ENCODE assay signal across 8 mouse cellular contexts in the genomic region with DNA sequence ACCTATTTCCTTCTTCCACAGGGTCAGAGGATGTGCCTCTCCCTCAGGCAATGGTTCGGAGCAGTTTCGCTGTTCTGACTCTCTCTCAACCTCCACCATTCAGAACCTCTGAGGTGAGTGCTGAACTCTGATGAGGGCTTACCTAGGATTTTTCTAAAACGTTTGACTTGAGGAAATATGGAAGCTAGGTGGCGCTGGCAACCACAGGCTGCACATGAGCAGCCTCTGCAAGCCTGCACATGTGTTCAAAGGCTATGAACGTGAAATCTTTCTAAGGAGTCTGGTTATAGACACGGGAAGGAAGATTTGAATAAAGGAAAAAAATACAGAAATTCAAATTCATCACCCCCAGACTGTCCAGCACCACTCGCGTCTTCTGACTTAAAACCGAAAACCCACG.
DNase-seq lines count a peak whose midpoint lies in the region; ATAC-seq and TF ChIP-seq lines count a peak whose summit lies in the region.

No protein-coding gene starts in this region.

- no peaks in the 10 kb centered on the region for H3K36me3 ChIP-seq in intestine, postnatal 0 days (ENCODE audit: control insufficient read depth, insufficient read depth)
- no peaks in the 10 kb centered on the region for H3K36me3 ChIP-seq in intestine, embryonic 16.5 days (ENCODE audit: control insufficient read depth, insufficient read depth, low read length)
- H3K36me3 ChIP-seq in embryonic facial prominence, embryonic 14.5 days (ENCODE audit: control insufficient read depth, insufficient read depth, low read length) = no peaks in the 10 kb centered on the region
- no peaks in the 10 kb centered on the region for H3K36me3 ChIP-seq in hindbrain, postnatal 0 days (ENCODE audit: insufficient read depth, low read length)
- no peaks in the 10 kb centered on the region for H3K36me3 ChIP-seq in neural tube, embryonic 11.5 days (ENCODE audit: control insufficient read depth, insufficient read depth, low read length)

- peak; percentile 56 for DNase-seq in adipocyte (ENCODE audit: low spot score)
- DNase-seq in embryonic facial prominence, embryonic 14.5 days (ENCODE audit: low spot score) = peak; percentile 87
- peak; percentile 86 for DNase-seq in hindbrain, postnatal 0 days (ENCODE audit: low spot score)
- peak; percentile 12 to 21 for DNase-seq in left cerebral cortex, adult 8-10 months (ENCODE audit: low spot score in 2 of 2)
- peak; percentile 57 for DNase-seq in neural tube, embryonic 11.5 days (ENCODE audit: low spot score)
- DNase-seq in c-Kit-positive CD71-positive TER-119-positive erythroid progenitor cells, embryonic 14.5 days (ENCODE audit: low spot score) = no peak

- no peaks in the 10 kb centered on the region for H3K27me3 ChIP-seq in intestine, postnatal 0 days (replicated peaks; ENCODE audit: control insufficient read depth, insufficient read depth, low read length)
- H3K27me3 ChIP-seq in intestine, embryonic 16.5 days (replicated peaks; ENCODE audit: control insufficient read depth, insufficient read depth, low read length) = no peaks in the 10 kb centered on the region
- no peaks in the 10 kb centered on the region for H3K27me3 ChIP-seq in embryonic facial prominence, embryonic 14.5 days (replicated peaks; ENCODE audit: control insufficient read depth, insufficient read depth, low read length)
- H3K27me3 ChIP-seq in hindbrain, postnatal 0 days (ENCODE audit: insufficient read depth, low read length) = no peaks in the 10 kb centered on the region
- no peaks in the 10 kb centered on the region for H3K27me3 ChIP-seq in neural tube, embryonic 11.5 days (ENCODE audit: control insufficient read depth, insufficient read depth, low read length)

- WGBS in intestine, postnatal 0 days = 53% methylated on average over 10 of the region's 10 CpGs
- WGBS in intestine, embryonic 16.5 days = 56% methylated on average over 10 of the region's 10 CpGs
- WGBS in embryonic facial prominence, embryonic 14.5 days = 37% methylated on average over 10 of the region's 10 CpGs
- WGBS in hindbrain, postnatal 0 days = 56% methylated on average over 10 of the region's 10 CpGs
- WGBS in neural tube, embryonic 11.5 days = 65% methylated on average over 10 of the region's 10 CpGs

- no peak overlapping the region for H3K27ac ChIP-seq in intestine, postnatal 0 days (ENCODE audit: low read depth, low read length)
- H3K27ac ChIP-seq in intestine, embryonic 16.5 days (ENCODE audit: low read length) = no peak overlapping the region
- no peak overlapping the region for H3K27ac ChIP-seq in embryonic facial prominence, embryonic 14.5 days (replicated peaks; ENCODE audit: low read depth, low read length)
- no peak overlapping the region for H3K27ac ChIP-seq in hindbrain, postnatal 0 days
- H3K27ac ChIP-seq in neural tube, embryonic 11.5 days (ENCODE audit: low read depth, low read length) = no peak overlapping the region

- no peak overlapping the region for H3K4me2 ChIP-seq in intestine, postnatal 0 days (replicated peaks; ENCODE audit: low read depth)
- H3K4me2 ChIP-seq in intestine, embryonic 16.5 days (ENCODE audit: low read depth, low read length) = no peak overlapping the region
- no peak overlapping the region for H3K4me2 ChIP-seq in embryonic facial prominence, embryonic 14.5 days (ENCODE audit: low read depth, low read length)
- H3K4me2 ChIP-seq in hindbrain, postnatal 0 days (ENCODE audit: low read depth, low read length) = no peak overlapping the region
- no peak overlapping the region for H3K4me2 ChIP-seq in neural tube, embryonic 11.5 days (ENCODE audit: low read depth)

- no peak for ATAC-seq in intestine, postnatal 0 days
- ATAC-seq in intestine, embryonic 16.5 days = no peak
- peak; percentile 57; the same call in 1 of the 2 replicates for ATAC-seq in embryonic facial prominence, embryonic 14.5 days (ENCODE audit: low read depth)
- 0 out of 2 replicates have a peak, but pooled peaks have one; percentile 35 for ATAC-seq in hindbrain, postnatal 0 days
- no peak for ATAC-seq in neural tube, embryonic 11.5 days (ENCODE audit: insufficient read depth, low FRiP score, low TSS enrichment)

- no peaks in the 10 kb centered on the region for H3K9me3 ChIP-seq in intestine, postnatal 0 days (ENCODE audit: control insufficient read depth)
- no peaks in the 10 kb centered on the region for H3K9me3 ChIP-seq in intestine, embryonic 16.5 days (ENCODE audit: control insufficient read depth, low read length)
- H3K9me3 ChIP-seq in embryonic facial prominence, embryonic 14.5 days (ENCODE audit: control insufficient read depth, low read length) = no peaks in the 10 kb centered on the region
- no peaks in the 10 kb centered on the region for H3K9me3 ChIP-seq in hindbrain, postnatal 0 days (ENCODE audit: low read length)
- no peaks in the 10 kb centered on the region for H3K9me3 ChIP-seq in neural tube, embryonic 11.5 days (ENCODE audit: control insufficient read depth, low read length)

- no peaks in the 10 kb centered on the region for H3K4me1 ChIP-seq in intestine, postnatal 0 days (replicated peaks; ENCODE audit: control insufficient read depth, insufficient read depth, low read length)
- no peaks in the 10 kb centered on the region for H3K4me1 ChIP-seq in intestine, embryonic 16.5 days (ENCODE audit: control insufficient read depth, insufficient read depth, low read length)
- H3K4me1 ChIP-seq in embryonic facial prominence, embryonic 14.5 days (ENCODE audit: control insufficient read depth, insufficient read depth, low read length) = no peaks in the 10 kb centered on the region
- H3K4me1 ChIP-seq in hindbrain, postnatal 0 days (ENCODE audit: insufficient read depth, low read length) = no peaks in the 10 kb centered on the region
- no peaks in the 10 kb centered on the region for H3K4me1 ChIP-seq in neural tube, embryonic 11.5 days (ENCODE audit: control insufficient read depth, insufficient read depth, low read length)

- H3K4me3 ChIP-seq in intestine, postnatal 0 days (ENCODE audit: low read depth, low read length) = no peak overlapping the region
- H3K4me3 ChIP-seq in intestine, embryonic 16.5 days (ENCODE audit: low read length) = no peak overlapping the region
- H3K4me3 ChIP-seq in embryonic facial prominence, embryonic 14.5 days (ENCODE audit: low read depth, low read length) = no peak overlapping the region
- no peak overlapping the region for H3K4me3 ChIP-seq in hindbrain, postnatal 0 days (ENCODE audit: low read length)
- H3K4me3 ChIP-seq in neural tube, embryonic 11.5 days (ENCODE audit: low read depth, low read length) = no peak overlapping the region

- no peak overlapping the region for H3K9ac ChIP-seq in intestine, postnatal 0 days (ENCODE audit: low read depth, low read length)
- H3K9ac ChIP-seq in intestine, embryonic 16.5 days (ENCODE audit: low read depth, low read length) = no peak overlapping the region
- no peak overlapping the region for H3K9ac ChIP-seq in embryonic facial prominence, embryonic 14.5 days (ENCODE audit: low read depth, low read length)
- H3K9ac ChIP-seq in hindbrain, postnatal 0 days (replicated peaks; ENCODE audit: low read length) = no peak overlapping the region
- H3K9ac ChIP-seq in neural tube, embryonic 11.5 days (ENCODE audit: low read length) = no peak overlapping the region

- peak; percentile 89 for TF ChIP-seq CTCF in intestine, postnatal 0 days (IDR thresholded peaks at IDR 0.05; ENCODE audit: low read depth)
- peak; percentile 91 for TF ChIP-seq CTCF in hindbrain, postnatal 0 days (IDR thresholded peaks at IDR 0.05; ENCODE audit: low read depth)

Comparison
In these comparisons a context has a peak if more than half of its experiments do, and no peak if none do; other contexts are left out.
1. ATAC-seq: peak in embryonic facial prominence, embryonic 14.5 days (single experiment) and hindbrain, postnatal 0 days (single experiment); none in intestine, postnatal 0 days (single experiment), intestine, embryonic 16.5 days (single experiment) and neural tube, embryonic 11.5 days (single experiment).